16 mouse cellular contexts compared by ENCODE assay signal in the genomic region with DNA sequence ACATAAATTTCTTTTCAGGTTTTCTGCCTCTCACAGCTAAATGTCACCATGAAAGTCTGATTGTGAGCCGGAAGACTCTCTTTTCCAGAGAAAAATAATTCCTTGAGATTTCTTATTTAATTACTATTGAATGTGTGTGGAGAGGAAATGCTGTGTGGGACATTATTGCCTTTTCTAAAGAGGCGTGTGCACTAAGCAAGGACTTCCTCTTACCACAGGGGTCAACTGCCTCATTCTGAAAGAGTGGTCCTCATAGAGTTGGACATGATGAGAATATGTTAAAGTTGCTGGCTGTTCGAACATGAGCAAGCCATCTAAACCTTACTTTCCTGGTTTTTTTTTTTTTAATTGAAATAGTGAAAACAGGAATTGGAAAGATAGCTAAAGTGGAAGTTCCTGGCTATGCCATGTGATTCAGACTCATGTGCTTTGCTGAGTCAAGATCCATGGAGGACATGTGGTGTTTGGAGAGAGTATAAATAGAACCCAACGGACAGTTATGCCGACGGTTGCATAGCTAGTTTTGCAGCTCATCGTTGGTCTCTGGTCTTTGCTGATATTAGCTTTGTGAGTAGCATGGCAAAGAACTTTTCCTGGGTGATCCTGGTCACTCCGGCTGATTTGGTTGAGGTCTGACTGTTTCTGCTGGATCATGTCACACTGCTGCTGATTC.
"Had no signal": no experiment of that assay in that cellular context is flagged by ENCODE, and none has a peak within 500 bp of the region (broad histone marks: within the 10 kb centered on the region; RNA-seq: fewer than 3 reads in every experiment).

No protein-coding gene starts in this region.

- ATAC-seq: liver, postnatal 0 days; lung, postnatal 0 days; midbrain, embryonic 13.5 days had no signal

- H3K4me2 ChIP-seq: liver, embryonic 13.5 days; midbrain, embryonic 13.5 days; neural tube, embryonic 12.5 days had no signal

- H3K9me3 ChIP-seq: limb, embryonic 10.5 days; liver, embryonic 13.5 days; midbrain, embryonic 13.5 days; neural tube, embryonic 12.5 days had no signal

- H3K36me3 ChIP-seq: limb, embryonic 10.5 days; liver, embryonic 13.5 days; midbrain, embryonic 13.5 days; neural tube, embryonic 12.5 days had no signal

- H3K9ac ChIP-seq: liver, embryonic 13.5 days; liver, postnatal 0 days; midbrain, embryonic 13.5 days; neural tube, embryonic 12.5 days had no signal

- H3K4me3 ChIP-seq: layer of hippocampus, adult 2 months; left cerebral cortex, adult 2 months; limb, embryonic 10.5 days; liver, embryonic 13.5 days; midbrain, embryonic 13.5 days; myocyte; neural tube, embryonic 12.5 days had no signal

- H3K27ac ChIP-seq: layer of hippocampus, adult 2 months; left cerebral cortex, adult 2 months; limb, embryonic 10.5 days; liver, embryonic 13.5 days; midbrain, embryonic 13.5 days; neural tube, embryonic 12.5 days had no signal

- H3K4me1 ChIP-seq: limb, embryonic 10.5 days; liver, embryonic 13.5 days; midbrain, embryonic 13.5 days; neural tube, embryonic 12.5 days had no signal

- H3K27me3 ChIP-seq: liver, embryonic 13.5 days; midbrain, embryonic 13.5 days; neural tube, embryonic 12.5 days had no signal

- DNase-seq: kidney, adult 11 months; kidney, adult 9 months; kidney, postnatal 10 days; kidney, postnatal 4 days; liver, embryonic 13.5 days; liver, postnatal 0 days; lung, postnatal 36 days; retina, postnatal 1 day; thymus, postnatal 36 days had no signal
